Mouse (Mus musculus) brain, embryonic 14.5 days (tissue): ENCODE results near the gene Fkbp2. TPM values are rescaled to one million over a fixed set of nuclear protein-coding genes. Genes with fewer than 3 reads are reported as not detected.
"Not testable (repeated sequence)": the region's sequence is repeated elsewhere in the genome, so short reads cannot be mapped to it uniquely, and the experiment has no call there.

ENCODE experiments used
- DNase-seq: peaks from one replicate; pipeline ENCODE4 v3.0.0-alpha.2; 2011; ENCODE audit warnings: low read depth
- CTCF ChIP-seq: fragments of 200-500 bp; IDR thresholded peaks from 2 replicates; pipeline ENCODE4 v1.5.1; 2012; ENCODE audit warnings: inconsistent platforms, mild to moderate bottlenecking, moderate library complexity, borderline replicate concordance; ENCODE audit not compliant: insufficient read depth, insufficient read length; ENCODE audit errors: extremely low read depth
- POLR2A ChIP-seq: fragments of 200-500 bp; IDR thresholded peaks from 2 replicates; pipeline ENCODE4 v1.6.1; 2012; ENCODE audit warnings: mild to moderate bottlenecking, inconsistent platforms, borderline replicate concordance; ENCODE audit not compliant: poor library complexity, insufficient read depth, insufficient read length, severe bottlenecking; ENCODE audit errors: extremely low read depth
- polyA plus RNA-seq: library from polyadenylated mRNA; depleted of rRNA; stranded (reverse); fragments of >200 nt; gene quantifications from 2 replicates; pipeline ENCODE4 v1.2.3, GENCODE M21; 2012

The Fkbp2 gene
- polyA plus RNA-seq, 1 experiment: 61.0 TPM

GRCm38 (mm10) chr19:6999360-7000063 is 19.2 kb upstream of the Fkbp2 start:
- DNase-seq: no peak
- TF ChIP-seq POLR2A: no peak

- TF ChIP-seq POLR2A: no peak
- no peak for TF ChIP-seq CTCF
- no peak for DNase-seq
These were observed 17.5 kb upstream of the Fkbp2 start for GRCm38 (mm10) chr19:6997721-6998290.

DNA sequence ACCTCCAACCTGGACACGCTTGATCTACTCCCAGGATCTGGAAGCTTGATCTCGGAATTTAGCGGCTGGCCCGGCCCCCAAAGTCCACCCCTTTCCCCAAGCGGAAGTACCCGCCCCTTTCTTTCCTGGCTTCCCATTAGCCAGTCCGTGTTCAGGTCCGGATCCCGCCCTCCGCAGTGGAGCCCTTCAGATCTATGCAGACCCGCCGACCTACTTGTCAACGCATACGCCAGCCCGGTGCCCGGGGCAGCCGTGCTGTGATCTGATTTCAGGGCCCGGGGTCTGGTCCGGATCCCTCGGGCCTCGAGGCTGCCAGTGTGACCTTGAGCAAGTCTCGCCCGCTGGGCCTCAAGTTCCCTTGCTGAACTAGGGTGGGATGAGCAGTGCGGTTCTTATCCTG is 15.7 kb upstream of the Fkbp2 start, which contains the start of the genes Nudt22 and Trpt1:
Nudt22 (minus strand) TSS at position 112 of the 400 bp plus-strand sequence.
Trpt1 (plus strand) TSS at position 126 of the 400 bp plus-strand sequence.
- DNase-seq: peak; percentile 93
- TF ChIP-seq CTCF: no peak
- TF ChIP-seq POLR2A: peak; percentile 36; the same call in 1 of the 2 replicates

GRCm38 (mm10) chr19:6995255-6995991 is 15.1 kb upstream of the Fkbp2 start:
- TF ChIP-seq POLR2A: no peak
- no peak for TF ChIP-seq CTCF
- no peak for DNase-seq

DNA sequence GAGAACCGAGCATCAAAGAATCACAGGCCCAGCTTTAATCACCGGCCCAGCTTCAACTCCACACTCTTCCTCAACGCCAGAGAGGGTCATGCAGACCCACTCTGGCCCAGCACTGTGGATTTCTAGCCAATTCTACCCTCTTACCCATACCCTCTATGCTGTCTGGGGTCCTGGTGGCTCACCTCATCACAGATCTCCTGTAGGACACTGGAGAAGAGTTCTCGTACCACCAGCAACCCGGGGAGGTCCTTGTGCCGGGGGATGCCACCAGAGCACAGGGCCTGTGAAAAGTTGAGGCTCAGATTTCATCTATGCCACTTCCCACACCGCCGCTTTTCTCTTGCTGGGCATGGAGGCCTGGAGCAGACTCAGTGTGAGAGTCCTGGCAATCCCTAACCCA is 14.2 kb upstream of the Fkbp2 start:
- TF ChIP-seq POLR2A (no peak), CTCF (no peak)

DNA sequence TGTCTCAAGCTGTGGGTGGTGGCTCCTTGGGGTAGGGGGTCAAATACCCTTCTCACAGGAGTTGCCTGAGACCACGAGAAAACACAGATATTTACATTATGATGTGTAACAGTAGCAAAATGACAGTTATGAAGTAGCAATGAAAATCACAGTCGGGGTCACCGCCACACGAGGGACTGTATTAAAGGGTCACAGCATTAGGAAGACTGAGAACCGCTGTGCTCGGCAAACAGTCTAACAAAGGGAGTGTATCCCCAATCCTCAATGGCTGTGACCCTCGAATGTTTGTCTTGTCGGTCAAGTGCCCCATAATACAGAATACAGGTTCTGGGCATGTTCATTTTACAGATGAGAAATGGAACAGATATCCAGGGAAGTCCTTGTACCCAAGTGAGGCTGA is 13.7 kb upstream of the Fkbp2 start:
- no peak for TF ChIP-seq CTCF
- no peak for TF ChIP-seq POLR2A
- DNase-seq: no peak

More for the DNA sequence above, 14.2 kb upstream of the Fkbp2 start:
- DNase-seq: no peak

GRCm38 (mm10) chr19:6993011-6993770 is 12.9 kb upstream of the Fkbp2 start:
- TF ChIP-seq POLR2A (no peak), CTCF (no peak)
- no peak for DNase-seq

DNA sequence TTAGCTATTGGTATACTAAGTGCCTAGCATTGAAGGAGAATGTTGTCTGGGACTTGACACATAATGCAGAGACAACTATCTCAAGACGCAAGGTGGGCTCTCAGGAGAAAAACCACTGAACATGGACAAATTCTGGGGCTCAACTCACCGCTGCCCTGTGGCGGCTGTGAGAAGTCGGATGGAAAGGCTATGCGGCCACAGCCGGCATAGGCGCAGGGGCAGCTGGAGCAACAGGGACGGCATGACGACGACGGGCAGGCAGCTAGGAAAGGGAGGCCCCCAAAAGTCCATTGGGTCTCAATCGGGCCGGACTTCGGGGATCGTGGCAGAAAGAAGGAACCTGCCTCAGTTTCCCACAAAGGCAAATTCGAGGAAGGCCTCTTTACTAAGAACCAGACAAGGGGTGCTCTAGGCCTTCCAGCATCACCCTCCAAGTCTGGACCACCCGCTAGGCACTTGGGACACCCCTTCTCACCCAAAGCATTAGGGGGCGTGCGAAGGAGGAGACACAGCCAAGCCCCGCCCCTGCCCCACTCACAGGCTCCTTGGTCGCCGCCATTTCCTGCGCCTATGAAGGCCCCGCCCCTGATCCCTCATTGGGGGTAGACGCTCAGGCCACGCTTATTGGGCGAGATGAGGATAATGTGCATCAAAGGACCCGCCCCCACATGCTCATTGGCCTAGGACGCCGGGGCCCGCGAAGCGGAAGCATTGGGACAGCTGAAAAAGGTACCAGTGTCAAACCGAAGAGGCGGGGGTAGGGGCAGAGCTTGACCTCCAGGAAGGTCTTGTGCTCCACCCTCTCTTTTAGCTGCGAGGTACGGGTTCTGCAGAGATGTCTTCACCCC is 11.9 kb upstream of the Fkbp2 start, which contains the start of gene Dnajc4:
Dnajc4 (minus strand) TSS at position 562 of the 848 bp plus-strand sequence.
- TF ChIP-seq CTCF (no peak), POLR2A (peak; percentile 23; the same call in 1 of the 2 replicates)
- DNase-seq: peak; percentile 99

DNA sequence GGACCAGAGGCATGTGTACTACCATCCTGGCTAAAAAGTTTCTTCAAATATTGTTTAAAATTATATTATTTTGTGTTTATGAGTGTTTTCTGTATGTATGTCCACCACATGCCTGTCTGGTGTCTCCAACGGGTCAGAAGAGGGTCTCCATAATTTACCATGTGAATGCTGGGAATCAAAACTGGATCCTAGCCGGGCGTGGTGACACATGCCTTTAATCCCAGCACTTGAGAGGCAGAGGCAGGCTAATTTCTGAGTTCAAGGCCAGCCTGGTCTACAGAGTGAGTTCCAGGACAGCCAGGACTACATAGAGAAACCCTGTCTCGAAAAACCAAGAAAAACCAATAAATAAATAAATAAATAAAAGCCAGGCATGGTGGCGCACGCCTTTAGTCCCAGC is 10.9 kb upstream of the Fkbp2 start:
- DNase-seq: not testable (repeated sequence)

GRCm38 (mm10) chr19:6990712-6991111 is 10.4 kb upstream of the Fkbp2 start:
- DNase-seq: no peak
- TF ChIP-seq POLR2A (no peak), CTCF (no peak)
